Mouse (Mus musculus): ENCODE measurements at regions not wholly inside any gene's neighbourhood (a gene's known extent, or its start where the extent isn't known, plus 50 kb on each side); places are given as distances from the start of the nearest gene placed in this dataset.

GRCm38 (mm10) chr10:53434376-53435171, 54.8 kb upstream of the Cep85l start:
- no peak for DNase-seq

DNA sequence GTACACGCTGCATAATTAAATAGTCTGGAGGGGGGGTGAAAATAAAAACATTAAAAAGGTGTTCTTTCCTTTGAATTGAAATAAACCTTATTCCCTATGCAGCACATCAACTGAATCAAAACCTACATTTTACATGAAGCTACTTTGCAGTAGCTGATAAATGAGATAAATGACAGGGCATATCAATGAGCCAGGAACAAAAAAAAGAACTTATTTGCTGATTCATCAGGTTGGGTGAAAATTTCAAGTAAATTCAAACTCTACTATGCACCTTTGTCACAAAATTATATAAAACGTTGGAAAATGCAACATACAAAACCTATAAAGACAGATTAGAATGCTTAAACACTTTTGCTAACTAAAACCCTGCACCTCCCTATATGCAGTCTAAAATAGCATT, 53.0 kb upstream of the Cep85l start:
- DNase-seq, result no peak

DNA sequence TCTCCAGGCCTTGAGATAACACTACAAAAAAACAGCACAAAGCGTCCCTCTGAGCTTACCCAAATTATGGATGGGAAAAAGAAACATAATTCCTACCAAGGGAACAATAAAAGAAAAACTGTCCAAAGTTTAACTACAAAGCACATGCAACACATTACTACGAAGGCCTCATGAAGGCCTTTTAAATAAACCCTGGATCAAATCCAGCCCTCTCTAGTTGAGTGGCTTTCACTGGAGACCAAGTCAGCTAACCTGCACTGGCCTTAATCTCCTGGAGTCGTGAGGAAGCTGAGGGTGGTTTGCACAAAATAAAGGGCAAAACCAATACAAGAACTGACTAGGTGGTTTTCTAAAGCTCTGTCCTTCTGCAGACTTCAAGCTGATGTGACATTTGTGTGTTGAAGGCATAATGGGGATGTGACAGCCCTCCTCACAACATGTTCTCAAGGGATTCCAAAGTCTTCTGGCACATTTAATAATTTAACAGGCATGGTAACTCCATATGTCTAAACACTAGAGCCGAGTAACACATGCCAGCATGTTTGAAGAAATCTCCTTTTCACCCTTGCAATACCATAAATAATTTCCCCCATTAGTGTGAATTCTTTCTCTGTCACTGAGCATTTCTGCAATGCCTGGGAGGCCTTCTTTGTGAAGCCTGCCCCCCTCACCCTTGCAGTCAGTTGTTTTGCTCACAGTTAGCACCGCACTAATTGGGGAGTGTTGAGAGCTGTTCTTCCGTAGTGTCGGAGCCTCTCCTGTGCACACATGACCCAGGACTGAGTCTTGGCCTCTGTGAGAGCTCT, 50.0 kb upstream of the Cep85l start:
- no peak for DNase-seq
